Mouse (Mus musculus) gastrocnemius, postnatal 25 days (tissue): ENCODE data around the gene Zfp512b. TPM values are rescaled to one million over a fixed set of nuclear protein-coding genes. Genes with fewer than 3 reads are reported as not detected.
A peak's percentile ranks its signal among the peaks of the same experiment; 100 is the strongest.

ENCODE experiments used
- DNase-seq: peaks from one replicate; pipeline ENCODE4 v3.0.0; 2022
- total RNA-seq, 2 experiments: library from RNA; stranded (reverse); gene quantifications; 1 replicate in 1 of 2; 2 replicates in 1 of 2; pipeline ENCODE4 v1.2.3; 2021

Zfp512b gene
- total RNA-seq, 2 experiments from 2014 or later = 17.2 to 17.4 TPM

DNA sequence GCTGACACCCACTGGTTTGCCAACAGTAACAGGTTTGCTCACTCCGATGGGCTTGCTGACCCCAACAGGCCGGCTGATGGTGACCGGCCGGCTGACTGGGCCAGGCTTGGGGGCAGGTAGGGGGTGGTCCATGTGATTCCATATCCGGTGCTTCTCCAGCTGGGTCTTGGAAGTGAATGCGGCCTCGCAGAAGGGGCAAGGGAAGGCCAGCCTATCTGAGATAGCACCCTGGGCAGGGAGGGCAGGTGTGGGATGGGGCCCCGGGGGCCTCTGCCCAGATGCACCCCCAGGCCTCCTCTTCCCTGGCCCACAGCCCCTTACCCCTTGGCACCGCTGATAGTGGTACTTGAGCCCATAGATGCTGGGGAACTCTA lies 2.9 kb downstream of the Zfp512b start:
- DNase-seq = no peak

DNA sequence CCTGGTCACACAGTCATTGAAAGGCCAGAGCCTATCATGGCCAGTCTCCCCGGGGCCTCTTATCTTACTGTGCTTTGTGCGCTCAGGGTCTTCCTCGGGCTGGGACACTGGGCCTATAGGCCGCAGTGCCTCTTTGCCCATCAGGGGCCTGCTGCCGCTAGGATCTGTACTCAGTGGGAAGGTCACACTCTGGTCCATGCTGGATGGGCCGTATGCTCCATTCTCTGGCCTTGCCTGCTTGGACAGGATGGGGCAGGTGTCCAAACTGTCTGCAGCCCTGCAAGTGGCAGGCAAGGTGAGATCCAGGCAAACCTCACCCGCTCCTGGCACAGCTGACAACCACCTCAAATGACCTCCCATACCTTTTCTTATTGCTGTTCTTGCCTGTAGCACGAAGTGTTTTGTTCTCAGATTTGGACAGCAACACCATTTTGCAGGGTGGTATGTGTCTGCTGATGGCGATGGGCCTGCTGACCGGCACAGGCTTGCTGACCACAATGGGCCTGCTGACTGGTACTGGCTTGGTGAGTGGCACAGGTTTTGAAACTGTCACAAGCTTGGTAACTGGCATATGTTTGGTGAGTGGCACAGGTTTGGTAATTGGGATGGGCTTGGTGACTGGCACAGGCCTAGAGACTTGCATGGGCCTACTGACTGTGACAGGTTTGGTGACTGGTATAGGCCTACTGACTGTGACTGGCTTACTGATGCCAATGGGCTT lies 3.4 kb downstream of the Zfp512b start:
- no peak for DNase-seq

DNA sequence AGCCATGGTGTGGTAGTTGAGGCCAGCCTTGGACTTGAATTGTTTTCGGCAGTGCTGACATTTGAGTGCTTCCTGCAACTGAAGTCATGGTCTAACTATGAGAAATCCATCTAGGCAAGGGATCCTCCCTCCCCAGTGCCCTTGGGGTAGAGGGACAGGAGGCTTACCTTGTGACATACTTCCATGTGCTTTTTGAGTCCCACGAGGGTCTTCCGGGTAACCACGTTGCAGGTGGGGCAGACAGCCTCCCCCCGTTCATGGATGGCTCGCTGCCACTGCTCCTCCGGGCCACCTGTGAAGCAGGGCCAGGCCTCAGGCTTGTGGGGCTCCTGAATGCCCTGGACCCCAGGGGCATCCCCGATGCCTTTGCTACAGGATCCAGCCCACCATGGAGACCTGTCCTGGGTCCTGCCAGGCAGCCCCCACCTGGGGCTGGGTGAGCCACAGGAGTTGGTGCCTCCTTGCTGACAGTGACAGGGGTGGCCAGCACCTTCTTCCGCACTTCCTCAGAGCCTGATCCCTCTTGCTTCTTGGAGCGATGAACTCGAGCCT lies 4.3 kb downstream of the Zfp512b start:
- no peak for DNase-seq

DNA sequence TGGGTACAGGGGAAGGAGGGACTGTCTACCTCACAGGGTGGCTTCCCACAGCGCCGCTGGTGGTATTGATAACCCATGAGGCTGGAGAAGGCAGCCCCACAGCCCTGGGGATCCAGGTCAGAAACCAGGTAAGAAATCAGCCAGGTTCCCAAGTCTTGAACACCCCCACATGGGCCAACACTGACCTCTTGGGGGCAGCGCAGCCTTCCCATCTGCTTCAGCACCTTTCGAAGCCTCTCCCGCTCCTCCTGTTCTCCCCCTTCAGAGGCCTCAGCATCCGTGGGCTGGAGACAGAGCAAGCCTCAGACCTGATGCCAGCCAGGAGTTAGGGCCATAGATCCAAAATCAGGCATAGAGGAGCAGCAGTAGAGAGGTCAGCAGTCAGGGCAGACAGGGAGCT lies 4.8 kb downstream of the Zfp512b start:
- DNase-seq = no peak

DNA sequence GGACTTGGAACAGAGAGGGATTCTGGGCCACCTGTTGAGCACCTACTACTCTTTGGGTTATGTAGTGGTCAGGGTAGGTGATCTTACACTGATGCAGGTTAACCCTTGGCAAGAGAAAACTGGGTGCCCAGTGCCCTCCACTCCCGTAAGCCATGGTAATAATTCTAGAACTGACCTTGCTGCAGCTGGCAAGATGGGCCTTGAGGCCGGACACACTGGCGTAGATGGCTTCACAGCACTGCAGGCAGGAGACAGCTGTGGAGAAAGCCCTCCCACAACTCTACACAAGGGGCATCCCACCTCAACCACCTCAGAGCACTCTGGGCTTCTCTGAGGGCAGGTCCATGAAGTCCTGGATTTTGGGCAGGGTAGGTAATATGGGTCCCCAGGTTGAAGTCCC lies 6.5 kb downstream of the Zfp512b start:
- DNase-seq = no peak

DNA sequence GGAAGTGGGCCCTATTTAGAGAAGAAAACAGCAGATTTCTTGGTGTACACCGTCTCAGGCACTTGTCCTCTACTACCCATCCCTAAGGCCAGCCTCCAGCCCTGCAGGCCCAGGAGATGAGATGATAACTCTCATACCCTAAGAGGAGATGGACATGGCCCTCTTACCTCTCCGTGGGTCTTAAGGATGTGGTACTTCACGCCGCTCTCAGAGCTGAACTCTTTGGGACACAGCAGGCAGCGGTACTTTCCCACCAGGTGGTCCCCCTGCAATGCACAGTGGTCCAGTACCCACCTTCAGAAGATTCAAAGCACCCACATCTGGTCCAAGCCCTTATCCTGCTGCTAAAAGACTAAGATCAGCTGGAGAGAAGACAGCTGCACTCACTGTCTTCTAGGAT lies 7.1 kb downstream of the Zfp512b start:
- no peak for DNase-seq

DNA sequence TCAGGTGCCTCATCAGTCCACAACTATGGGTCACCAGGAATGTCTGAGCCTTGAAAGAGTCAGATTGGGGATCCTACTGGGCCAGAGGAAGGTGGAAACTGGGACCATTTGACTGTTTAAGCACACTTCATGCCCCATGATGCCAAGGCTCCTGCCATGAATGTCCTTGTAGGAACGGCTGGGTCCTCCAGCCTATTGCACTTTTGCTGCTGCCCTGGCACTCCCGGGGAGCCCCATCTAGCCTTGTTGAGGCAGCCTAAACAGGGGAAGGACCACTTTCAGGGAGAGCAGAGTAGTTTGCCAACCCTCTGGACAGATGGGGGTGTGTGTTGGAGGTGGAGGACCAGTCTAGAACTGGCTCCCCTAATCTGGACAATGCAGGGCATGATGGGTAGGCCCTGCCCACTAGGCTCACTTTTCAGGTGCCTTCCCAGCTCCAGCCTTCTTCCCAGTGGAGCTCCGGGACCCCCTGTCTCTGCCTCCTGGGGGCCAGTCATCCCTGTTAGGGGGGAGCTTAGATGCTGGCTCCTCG lies 8.1 kb downstream of the Zfp512b start, which contains the start of gene Uckl1:
Uckl1 (minus strand) TSS at position 482 of the 532 bp plus-strand sequence.
- no peak for DNase-seq

DNA sequence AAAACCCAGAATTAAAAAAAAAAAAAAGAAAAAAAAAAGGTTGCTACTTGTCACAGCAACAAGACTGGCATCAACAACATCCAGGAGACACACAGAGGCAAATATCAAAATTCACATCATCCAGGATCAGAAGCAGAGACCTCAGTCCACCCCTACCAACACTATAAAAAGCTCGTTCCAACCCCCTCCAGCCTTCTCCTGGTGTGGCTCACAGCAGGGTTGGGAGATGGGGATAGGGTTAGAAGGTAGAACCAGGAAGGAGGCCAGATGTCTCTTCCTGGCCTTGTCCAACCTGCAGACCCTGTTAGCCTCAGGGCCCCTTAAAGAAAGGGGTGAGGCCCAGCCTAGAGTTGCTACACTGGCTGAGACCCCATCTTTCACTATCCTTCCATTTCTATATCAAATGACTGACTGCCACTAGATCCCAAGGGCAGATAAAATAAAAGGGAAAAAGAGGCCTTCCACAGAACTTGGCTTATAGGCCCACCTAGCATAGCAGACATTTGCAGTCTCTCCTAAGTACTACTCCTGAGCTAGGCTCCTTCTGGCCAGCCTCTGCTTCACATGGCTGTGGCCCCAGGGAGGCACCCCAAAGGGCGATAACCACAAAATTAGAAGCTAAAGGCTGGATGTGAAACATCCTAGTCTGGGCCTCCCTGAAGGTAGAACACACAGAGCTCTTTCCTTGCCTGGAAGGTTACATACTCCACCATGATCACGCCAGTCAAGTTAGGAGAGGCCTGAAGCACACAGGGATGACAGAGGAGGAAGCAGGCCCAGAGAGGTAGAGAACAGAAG lies 8.9 kb downstream of the Zfp512b start:
- no peak for DNase-seq

DNA sequence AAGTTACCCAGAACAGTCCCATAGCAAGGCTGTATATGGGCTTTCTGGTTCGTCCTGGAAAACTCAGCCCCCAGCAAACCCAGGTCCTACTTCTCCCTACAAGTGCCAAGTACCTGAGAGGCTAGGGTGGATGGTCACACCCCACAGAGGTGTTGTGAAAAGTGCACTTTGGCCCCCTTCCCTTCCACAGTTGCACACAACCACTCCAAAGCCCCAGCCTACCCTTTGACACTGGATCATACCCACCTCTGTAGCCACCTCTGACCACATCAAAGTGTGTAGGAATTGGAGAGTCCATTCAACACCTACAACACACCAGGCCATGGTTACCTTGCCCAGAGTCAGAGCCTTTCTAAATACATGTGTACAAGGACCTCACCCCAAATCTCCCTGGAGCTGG lies 9.7 kb downstream of the Zfp512b start:
- DNase-seq = no peak

DNA sequence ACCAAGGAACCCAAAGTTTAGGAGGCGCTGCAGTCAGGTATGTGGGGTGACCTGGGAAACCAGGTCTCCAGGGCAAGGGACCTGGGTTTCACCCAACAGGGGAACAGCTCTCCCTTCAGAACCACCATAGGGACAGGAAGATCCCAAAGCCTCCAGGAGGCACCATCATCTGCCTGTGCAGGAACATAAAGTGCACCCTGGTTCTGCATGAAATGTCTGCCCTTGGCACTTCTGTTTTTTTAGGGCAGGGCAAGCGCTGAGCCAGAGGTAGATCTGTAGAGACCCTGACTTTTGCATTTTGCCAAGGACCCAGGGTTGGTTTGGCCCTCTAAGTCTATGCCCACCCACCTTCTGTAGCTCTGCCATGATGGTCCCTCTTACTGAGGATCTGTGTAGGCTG lies 10.2 kb downstream of the Zfp512b start:
- no peak for DNase-seq

DNA sequence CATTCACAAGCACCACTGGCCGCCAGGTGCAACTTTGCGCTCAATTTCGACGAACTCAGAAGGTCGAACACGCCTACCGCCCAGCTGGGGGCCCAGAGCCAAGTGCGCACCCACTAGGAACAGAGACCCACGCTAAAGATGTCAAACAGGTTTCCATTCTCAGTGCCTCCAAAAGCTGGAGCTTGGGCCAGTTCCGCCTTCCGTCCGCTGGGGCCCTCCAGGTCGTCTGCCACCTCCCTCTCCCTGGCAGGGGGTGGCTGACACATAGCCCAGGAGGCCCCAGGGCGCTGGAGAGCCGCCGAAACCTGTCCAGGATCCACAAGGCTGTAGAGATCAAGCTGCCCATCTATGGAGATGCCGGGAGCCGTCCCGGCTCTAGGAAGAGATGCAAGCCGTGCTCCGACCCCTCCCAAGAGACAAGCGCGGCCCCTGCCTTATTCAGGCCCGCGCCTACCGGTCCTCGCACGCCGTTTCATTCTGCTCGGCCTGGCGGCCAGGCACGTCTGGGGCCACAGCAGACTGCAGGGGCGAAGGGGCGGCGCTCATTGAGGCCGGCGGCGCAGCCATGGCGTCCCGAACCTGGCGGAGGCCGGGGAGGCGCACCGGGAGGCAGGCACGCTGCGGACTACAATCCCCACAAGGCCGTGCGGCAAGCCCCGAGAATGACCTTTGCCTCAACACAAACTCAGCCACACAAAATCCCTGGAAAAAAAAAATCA lies 11.0 kb downstream of the Zfp512b start:
- DNase-seq = peak; percentile 81

DNA sequence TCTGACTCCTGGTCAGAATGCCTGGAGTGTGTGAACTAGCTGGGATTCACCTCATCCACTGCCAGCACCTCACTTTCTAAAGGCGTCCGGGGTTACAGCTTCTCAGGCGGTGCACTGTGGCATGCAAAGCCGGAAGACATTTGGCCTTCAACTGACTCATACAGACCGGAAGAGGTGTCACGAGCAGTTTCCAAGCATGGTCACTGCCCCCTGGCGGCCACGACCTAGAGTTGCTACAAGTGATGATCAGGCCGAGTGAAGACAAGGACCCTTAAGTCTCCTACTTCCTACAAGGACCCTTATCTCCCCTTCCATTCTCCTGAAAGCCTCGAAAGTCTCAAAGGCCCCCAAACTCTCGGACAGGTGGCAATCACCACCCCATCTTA lies 11.6 kb downstream of the Zfp512b start:
- peak; percentile 77 for DNase-seq

DNA sequence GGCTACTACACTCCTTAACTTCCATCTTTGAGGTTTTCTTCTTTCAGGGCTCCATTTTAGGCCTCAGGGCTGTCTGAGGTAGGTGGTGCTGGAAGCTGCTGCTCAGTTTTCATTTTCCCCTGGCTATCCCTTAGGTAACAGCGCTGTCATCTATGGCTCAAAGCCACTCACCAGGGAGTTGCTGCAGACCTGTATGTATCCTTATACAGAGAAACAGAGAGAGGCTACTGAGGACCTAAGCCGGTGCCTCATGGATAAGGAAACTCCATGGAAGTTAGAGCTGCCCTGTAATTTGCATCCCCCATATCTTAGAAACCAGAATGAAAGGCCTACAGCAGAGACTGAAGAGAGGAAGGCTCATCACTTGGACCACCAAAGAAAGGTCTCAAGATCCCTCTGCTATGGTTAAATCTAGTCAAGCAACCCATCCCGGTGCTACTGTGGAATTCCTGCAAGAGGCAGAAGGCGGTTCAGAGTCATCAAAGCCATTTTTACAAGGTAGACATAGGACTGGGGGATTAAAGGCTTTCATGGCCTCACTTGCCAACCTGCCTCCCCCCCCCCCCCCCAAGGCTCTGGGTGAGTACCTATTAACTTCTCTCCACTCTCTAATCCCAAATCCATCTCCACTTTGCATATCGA lies 12.4 kb downstream of the Zfp512b start:
- no peak for DNase-seq

DNA sequence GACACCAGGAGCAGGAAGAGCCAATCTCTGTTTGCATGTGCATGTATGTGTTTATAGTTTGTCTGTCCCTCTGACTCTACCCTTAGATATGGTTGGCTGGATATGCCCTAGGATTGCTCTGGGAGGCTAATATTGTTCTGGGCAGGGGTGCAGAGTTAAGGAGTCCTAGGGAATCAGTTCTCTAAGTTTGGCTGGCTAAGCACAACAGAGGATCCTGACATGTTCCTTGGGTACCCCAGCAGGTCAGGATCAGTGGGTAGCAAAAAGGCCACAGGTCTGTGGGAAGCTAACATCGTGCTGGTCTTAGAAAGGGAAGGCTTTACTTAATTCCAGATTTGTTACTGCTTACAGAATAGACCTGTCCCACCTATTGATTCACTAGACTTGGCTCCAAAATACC lies 12.9 kb downstream of the Zfp512b start:
- DNase-seq = no peak

DNA sequence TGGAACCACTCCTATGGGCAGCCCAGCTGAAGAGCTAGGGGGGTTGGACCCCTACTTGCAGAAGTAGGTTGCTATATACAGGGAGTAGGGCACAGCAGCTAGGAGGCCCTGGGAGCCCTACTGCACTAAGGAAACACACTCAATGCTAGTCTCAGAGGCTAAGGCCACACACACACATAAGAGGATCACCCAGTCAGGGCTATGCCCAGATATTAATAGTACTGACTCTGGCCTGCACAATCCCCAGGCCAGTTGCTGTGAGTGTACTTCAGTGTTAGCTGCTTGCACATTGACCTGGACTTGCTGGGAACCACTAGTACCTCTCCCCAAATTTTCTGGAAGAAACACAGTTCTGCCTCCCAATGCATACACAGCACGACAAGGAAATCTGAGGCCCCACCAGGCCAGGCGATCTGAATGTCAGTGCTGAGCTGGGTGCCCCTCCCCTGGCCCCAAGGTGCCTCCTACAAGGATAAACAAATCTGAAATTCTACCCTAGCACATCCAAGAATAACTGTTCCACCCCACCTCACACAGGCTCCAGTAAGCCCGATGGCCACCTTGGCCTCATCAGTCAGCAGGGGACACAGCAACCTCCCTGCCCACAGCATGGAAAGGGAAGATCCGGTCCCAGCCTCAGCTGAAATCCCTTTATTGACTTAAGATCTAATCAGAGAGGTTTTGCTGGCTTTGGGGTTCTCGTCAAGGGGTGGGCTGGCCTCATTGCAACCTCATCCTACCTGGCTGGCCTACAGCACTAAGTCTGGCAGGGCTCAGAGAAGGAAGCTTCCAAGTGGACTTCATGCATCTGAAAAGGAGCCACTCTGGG lies 13.6 kb downstream of the Zfp512b start:
- DNase-seq = peak; percentile 64

DNA sequence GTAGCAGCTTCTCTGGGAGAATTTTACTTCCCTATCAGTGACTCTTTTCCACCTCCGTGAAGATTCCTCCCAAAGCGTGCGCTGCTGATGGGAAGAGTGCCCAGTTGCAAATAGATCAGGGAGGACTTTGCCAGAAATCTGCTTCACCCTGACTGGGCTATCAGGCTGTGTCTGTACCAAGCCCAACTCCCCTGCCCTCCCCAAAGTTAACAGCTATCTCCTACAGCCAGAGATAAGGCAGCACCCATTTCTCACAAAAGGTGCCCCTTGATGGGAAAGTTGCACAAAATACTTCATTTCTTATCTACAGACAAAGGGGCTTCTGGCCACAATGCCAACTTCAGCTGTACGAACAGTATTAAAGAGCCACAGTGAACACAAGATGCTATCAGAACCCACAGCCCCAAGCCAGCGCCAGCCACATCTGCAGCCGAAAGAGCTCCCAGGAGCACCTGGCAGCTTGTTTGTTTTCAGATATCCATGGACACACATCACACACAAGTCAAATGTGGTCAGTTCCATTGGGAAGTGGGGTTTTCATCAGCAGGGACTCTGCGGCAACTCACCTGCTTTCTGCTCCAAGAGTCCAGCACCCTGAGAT lies 14.5 kb downstream of the Zfp512b start:
- DNase-seq = peak; percentile 29

DNA sequence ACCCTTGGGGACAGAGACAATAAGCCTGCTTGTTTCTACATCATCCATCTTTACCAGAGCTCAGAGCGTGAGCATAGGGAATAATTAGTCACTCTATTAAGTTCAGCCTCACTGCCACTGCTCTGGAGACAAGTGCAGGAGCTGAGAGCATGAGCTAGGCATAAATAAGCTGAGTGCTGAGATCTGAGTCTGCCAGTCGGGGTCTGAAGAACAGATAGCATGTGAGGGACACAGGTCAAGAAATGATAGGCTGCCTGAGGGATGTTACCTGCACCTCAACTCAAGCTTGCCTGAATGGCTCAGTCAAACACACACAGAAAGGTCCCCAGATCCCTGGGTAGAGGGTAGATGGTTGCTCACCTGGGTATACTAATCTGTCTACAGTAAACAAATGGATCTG lies 15.5 kb downstream of the Zfp512b start:
- DNase-seq = no peak

DNA sequence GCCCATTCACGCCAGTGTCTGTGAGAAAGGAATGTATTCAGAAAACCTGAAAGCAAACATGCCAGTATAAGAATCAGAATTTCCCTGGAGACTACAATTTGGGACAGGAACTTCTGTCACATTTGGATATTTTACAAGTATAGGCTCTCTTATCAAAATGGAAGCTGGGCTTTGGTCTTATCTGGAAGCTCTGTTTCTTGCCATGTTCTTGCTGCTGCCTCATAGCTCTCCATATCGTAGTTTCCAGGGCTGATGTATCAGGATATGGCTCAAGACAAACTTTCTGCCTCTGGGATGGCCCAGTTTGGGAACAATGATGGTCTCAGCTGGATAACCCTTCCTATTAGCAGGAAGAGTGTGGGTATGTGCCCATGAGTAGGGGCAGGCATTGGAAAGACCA lies 16.0 kb downstream of the Zfp512b start:
- no peak for DNase-seq

DNA sequence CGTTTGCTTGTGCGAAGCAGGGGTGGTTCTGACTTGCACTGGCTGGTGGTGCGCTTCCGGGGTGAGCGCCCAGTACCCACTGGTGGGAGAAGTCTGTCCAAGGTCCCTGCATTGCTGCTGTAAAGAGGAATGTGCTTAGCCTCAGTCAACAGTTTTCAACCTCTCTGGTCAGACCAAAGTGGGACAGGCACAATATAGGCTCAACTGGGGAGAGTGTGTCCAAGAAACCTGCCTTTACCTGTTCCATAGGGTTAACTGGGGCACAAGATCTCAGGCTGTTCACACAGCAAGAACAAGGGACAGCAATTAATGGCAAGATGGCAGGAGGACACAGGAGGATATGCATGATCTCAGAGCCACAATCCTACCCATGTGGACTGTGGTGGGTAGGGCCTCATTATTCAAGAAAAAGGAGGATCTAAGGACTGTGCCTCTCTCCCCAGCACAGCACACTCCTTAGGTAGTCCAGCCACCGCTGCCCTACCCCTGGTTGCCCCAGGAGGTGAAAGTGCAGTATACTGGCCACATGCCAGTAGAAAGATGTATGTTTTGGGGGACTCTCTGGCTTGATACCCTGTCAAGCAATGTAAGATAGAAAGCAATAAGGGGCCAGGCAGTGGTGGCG lies 17.6 kb downstream of the Zfp512b start:
- no peak for DNase-seq

DNA sequence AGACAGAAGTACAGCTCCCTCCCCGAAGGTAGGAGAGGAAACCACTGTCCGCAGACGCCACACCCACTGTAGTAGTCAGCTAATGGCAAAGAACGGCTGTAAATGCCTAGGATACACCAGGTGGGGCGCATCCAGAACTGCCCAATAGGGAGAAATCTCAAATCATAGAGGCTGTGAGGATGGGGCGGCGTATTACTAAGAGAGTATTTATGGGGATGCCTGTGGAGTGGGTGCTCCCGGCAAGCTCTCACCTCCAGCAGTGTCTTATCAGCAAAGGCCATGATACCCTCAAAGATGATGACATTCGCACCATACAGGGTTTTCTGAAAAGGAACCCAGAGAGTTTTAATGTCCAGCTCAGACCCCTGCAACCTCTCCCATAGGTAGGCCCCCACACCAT lies 18.6 kb downstream of the Zfp512b start:
- DNase-seq = no peak
